16 mouse cellular contexts compared by ENCODE assay signal in genomic region chr8:114007103-114007502, GRCm38 (mm10).
DNase-seq lines count a peak whose midpoint lies in the region; ATAC-seq lines count a peak whose summit lies in the region.
"Had no signal": no experiment of that assay in that cellular context is flagged by ENCODE, and none has a peak within 500 bp of the region (broad histone marks: within the 10 kb centered on the region; RNA-seq: fewer than 3 reads in every experiment).

No protein-coding gene starts in this region.

- DNase-seq in frontal cortex, postnatal 25 days (ENCODE audit: low spot score in 2 of 2) = no peak
- DNase-seq in right cerebral cortex, adult 18-20 months = peak; percentile 46
- DNase-seq in right cerebral cortex, postnatal 14 days = no peak
- DNase-seq in left cerebral cortex, postnatal 25 days (ENCODE audit: low spot score in 2 of 2) = peak; percentile 33 to 88
- no peak for DNase-seq in retina, postnatal 1 day
- DNase-seq in embryo, embryonic 10 days (ENCODE audit: low spot score) = no peak
- DNase-seq: adrenal gland, adult 8-10 months; cerebellum, adult 18-20 months; gastrocnemius, postnatal 10 days; heart, postnatal 10 days; kidney, adult 8-10 months; kidney, postnatal 36 days; lung, adult 2 months; thymus, postnatal 4 days had no signal

- intact Hi-C loops in left cerebral cortex, postnatal 25 days (cut with DNase I) = loop anchor here (5.0 kb wide), 1 partner anchor 55 kb away; no protein-coding TSS in a partner anchor

- ATAC-seq in frontal cortex, adult (ENCODE audit: low TSS enrichment) = peak; percentile 99
- ATAC-seq: inflammation-experienced regulatory T-cells, adult 6 months had no signal

Comparison
In these comparisons a context has a peak if more than half of its experiments do, and no peak if none do; other contexts are left out.
1. DNase-seq: peak in right cerebral cortex, adult 18-20 months (single experiment) and left cerebral cortex, postnatal 25 days (2 of 2); none in frontal cortex, postnatal 25 days (0 of 2), right cerebral cortex, postnatal 14 days (single experiment), retina, postnatal 1 day (single experiment) and embryo, embryonic 10 days (single experiment).